Mouse (Mus musculus) forebrain, embryonic 11.5 days (tissue): ENCODE measurements around the gene Astn2. TPM values are rescaled to one million over a fixed set of nuclear protein-coding genes. Genes with fewer than 3 reads are reported as not detected.

Source experiments
- ATAC-seq: fragments of 200-750 bp; cut with Nextera tagmentation; replicated peaks from 2 replicates; pipeline ENCODE4 v1.8.0; 2017; ENCODE audit warnings: moderate TSS enrichment; ENCODE audit not compliant: low FRiP score
- DNase-seq: peaks from one replicate; pipeline ENCODE4 v3.0.0-alpha.2; 2017; ENCODE audit warnings: low spot score
- H3K27ac ChIP-seq: fragments of 300-500 bp; sonication (generic); 2 replicates; pipeline ENCODE4 v1.5.1; 2014; ENCODE audit warnings: low read depth, low read length
- H3K27me3 ChIP-seq: fragments of 300-500 bp; sonication (generic); 2 replicates; pipeline ENCODE4 v1.6.1; 2014; ENCODE audit warnings: mild to moderate bottlenecking, low read length, mixed read lengths; ENCODE audit not compliant: control insufficient read depth, insufficient read depth
- H3K36me3 ChIP-seq: fragments of 300-500 bp; sonication (generic); 2 replicates; pipeline ENCODE4 v1.6.1; 2014; ENCODE audit warnings: mild to moderate bottlenecking, low read length, moderate library complexity, mixed read lengths; ENCODE audit not compliant: control insufficient read depth, insufficient read depth
- H3K4me1 ChIP-seq: fragments of 300-500 bp; sonication (generic); replicated peaks from 2 replicates; pipeline ENCODE4 v1.6.1; 2014; ENCODE audit warnings: low read length, mixed read lengths; ENCODE audit not compliant: control insufficient read depth, insufficient read depth
- H3K4me2 ChIP-seq: fragments of 300-500 bp; sonication (generic); 2 replicates; pipeline ENCODE4 v1.6.1; 2014; ENCODE audit warnings: low read depth, mild to moderate bottlenecking, low read length, moderate library complexity, mixed read lengths; ENCODE audit not compliant: severe bottlenecking
- H3K4me3 ChIP-seq: fragments of 300-500 bp; sonication (generic); 2 replicates; pipeline ENCODE4 v1.5.1; 2014; ENCODE audit warnings: low read depth, low read length
- H3K9ac ChIP-seq: fragments of 300-500 bp; sonication (generic); 2 replicates; pipeline ENCODE4 v1.6.1; 2014; ENCODE audit warnings: low read length
- H3K9me3 ChIP-seq: fragments of 300-500 bp; sonication (generic); 2 replicates; pipeline ENCODE4 v1.6.1; 2016; ENCODE audit warnings: low read length, mixed read lengths; ENCODE audit not compliant: control insufficient read depth
- WGBS: fragments of 180-500 bp; shearing (Covaris S2); extraction: QIAGEN DNeasy Blood & Tissue Kit; methylation state at CpG from one replicate; pipeline ENCODE4 v1.1.7; 2014; 5-methylcytosine and 5-hydroxymethylcytosine counted together
- polyA plus RNA-seq: library from polyadenylated mRNA; unstranded; fragments of >200 nt; fragmentation: Nextera tagmentation; extraction: Ambion mirVana; gene quantifications from 2 replicates; pipeline ENCODE4 v1.2.1, GENCODE M21; 2014

Gene Astn2
- polyA plus RNA-seq, 1 experiment from 2014 or later, result 0.94 TPM

DNA sequence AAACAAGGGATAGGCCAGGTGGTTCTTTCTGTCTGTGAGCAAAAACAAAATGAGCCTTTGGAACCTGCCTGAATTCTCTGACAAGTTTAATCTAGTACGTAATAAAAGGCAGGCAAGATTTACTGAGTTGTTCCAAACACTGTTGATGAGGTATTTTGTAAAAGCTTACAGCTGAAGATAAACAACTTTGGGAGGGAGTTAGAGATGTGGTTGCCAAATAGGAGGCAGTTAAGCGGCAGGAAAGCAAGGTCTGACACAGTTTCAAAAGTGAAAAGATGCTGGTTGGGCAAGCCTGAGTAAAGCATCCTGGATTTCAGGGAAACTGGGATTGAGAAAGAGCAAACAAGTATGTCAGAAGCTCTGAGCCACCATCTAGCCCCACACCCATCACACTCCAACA lies 59.8 kb downstream of the Astn2 start:
- ATAC-seq (no peak), DNase-seq (no peak)
- Histone ChIP-seq H3K4me2 (no peak overlapping the region), H3K9me3 (no peaks in the 10 kb centered on the region), H3K4me3 (no peak overlapping the region), H3K27ac (no peak overlapping the region), H3K36me3 (no peaks in the 10 kb centered on the region), H3K9ac (no peak overlapping the region), H3K4me1 (no peaks in the 10 kb centered on the region), H3K27me3 (no peaks in the 10 kb centered on the region)
- 84% methylated on average over 2 of the region's 2 CpGs for WGBS

DNA sequence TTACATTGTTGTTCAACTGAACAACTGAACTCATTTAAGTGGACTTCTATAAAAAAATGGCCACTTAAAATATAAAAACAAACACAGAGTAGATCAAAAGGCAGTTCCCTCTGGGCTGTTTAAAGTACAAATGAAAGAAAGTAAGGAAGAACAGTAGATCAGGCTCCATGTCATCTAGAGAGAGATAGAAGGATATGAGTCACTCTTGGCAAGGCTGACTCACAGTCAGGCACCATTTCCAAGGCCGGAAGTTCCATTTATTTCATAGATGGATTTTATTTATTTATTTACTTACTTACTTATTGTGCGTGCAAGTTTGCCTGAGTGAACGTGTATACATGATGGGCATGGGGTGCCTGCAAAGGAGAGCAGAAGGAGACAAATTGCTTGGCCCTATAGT lies 67.0 kb downstream of the Astn2 start:
- WGBS, result 82% methylated on average over 3 of the region's 3 CpGs
- H3K4me3 ChIP-seq, result no peak overlapping the region
- no peak overlapping the region for H3K9ac ChIP-seq
- no peaks in the 10 kb centered on the region for H3K4me1 ChIP-seq
- H3K27ac ChIP-seq, result no peak overlapping the region
- ATAC-seq (no peak), DNase-seq (no peak)
- H3K9me3 ChIP-seq, result no peaks in the 10 kb centered on the region
- no peaks in the 10 kb centered on the region for H3K36me3 ChIP-seq
- H3K4me2 ChIP-seq, result no peak overlapping the region
- no peaks in the 10 kb centered on the region for H3K27me3 ChIP-seq

DNA sequence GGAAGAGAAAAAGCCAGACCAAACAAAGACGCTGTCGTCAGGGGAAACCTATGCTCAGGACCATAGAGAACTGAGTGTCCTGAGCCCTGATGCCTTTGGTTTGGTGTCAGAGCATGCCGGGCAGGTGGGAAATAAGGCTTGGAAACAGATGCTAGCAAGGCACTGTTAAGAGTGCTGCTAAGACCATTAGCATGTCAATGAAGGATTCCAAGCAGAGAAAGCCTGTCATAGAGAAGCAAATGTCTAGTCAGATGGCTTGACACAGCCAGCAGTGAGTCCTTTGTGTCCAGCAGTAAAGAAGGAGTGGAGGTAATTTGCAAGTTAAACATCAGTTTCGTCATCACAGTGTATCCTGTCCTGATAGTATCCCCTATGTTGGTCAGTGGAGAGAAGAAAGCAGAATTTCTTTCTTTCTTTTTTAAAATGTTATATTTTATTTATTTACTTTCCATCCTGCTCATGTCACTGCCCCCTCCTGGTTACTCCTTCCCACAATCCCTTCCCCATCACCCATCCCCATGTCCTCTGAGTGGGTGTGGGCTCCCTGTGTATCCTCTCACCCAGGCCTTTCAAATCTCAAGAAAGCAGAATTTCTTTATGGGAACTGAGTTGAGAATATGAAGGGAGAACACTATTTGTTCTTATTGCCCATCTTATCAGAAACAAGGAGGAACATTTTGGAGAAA lies 73.7 kb downstream of the Astn2 start:
- no peak overlapping the region for H3K4me3 ChIP-seq
- no peak overlapping the region for H3K4me2 ChIP-seq
- no peak overlapping the region for H3K9ac ChIP-seq
- H3K27me3 ChIP-seq, result no peaks in the 10 kb centered on the region
- WGBS, result 5% methylated on average over 4 of the region's 4 CpGs
- H3K27ac ChIP-seq, result no peak overlapping the region
- no peaks in the 10 kb centered on the region for H3K9me3 ChIP-seq
- no peaks in the 10 kb centered on the region for H3K36me3 ChIP-seq
- ATAC-seq (peak; percentile 85), DNase-seq (no peak)
- no peaks in the 10 kb centered on the region for H3K4me1 ChIP-seq

DNA sequence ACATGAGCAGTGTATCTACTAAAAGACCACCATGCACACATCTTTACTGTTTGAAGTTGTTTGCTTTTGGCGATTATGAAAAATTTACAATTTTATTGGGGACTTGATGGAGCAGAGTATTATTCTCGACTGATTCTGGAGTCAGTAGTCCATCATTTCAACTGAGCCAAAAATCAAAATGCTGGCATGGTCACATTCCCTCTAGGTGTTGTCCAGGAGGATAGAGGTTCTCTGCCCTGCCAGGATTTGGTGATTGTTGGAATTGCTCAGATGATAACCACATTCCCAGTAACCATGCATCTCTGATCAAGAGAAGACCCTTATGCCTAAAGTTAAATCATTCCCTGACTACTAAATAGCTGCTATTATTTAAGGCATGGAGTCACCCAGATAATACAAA lies 83.4 kb downstream of the Astn2 start:
- DNase-seq (no peak), ATAC-seq (no peak)
- H3K4me3 ChIP-seq, result no peak overlapping the region
- WGBS, result 90% methylated on average over 2 of the region's 2 CpGs
- no peak overlapping the region for H3K9ac ChIP-seq
- peaks cover 2% of the 10 kb centered on the region; the same call in 1 of the 2 replicates for H3K27me3 ChIP-seq
- no peaks in the 10 kb centered on the region for H3K9me3 ChIP-seq
- H3K4me2 ChIP-seq, result no peak overlapping the region
- H3K27ac ChIP-seq, result no peak overlapping the region
- H3K4me1 ChIP-seq, result no peaks in the 10 kb centered on the region
- H3K36me3 ChIP-seq, result no peaks in the 10 kb centered on the region

DNA sequence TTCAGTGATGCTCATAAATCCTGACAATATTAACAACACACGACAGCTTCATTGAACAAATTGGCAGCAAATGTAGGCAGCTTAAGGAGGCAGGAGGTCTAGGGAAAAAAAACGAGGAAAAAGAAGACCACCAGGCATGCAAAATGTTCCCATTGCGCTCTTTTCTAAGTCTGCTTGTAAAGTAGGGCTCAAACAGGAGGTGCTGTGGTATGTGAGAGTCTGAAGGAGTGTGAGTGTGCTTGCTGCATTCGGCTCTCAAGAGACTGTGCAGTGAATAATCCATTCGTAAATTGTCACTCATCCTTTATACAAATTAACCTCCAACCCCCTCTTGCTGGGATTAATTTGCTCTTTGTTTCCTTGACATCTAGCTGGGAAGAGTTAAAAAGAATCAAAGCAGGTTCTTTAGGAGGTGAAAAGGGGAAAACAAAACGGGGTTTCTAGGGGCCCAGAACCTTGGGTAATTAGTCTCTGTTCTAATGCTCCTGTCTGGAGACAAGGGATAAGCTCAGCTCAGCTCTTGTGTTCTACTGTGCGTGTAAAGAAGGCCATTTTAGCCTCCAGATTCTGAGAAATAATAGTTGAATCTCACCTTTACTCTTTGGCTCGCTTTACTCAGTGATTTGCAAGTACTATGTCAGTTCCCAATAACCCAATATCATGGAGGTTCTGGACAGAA lies 89.5 kb downstream of the Astn2 start:
- no peak for DNase-seq
- no peak overlapping the region for H3K27ac ChIP-seq

DNA sequence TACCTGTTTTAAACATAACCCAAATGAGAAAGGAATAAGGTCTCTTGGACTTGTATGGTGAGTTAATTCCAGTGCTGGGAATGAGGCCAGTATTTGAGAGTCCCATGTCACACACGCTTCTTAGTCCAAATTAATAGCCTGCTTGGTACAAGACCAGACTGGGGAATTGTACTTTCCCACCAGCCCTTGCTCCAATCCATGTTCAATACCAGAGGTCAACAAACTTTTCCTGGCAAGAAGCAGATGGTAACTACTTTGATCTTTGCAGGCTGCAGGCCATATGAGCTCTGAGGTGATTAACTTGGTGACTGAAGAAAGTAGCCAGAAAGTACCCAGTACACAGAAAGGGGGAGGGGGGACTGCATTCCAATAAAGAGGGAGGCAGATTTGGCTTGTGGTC lies 91.7 kb downstream of the Astn2 start:
- peaks cover 5% of the 10 kb centered on the region; the same call in 1 of the 2 replicates for H3K4me1 ChIP-seq
- H3K9me3 ChIP-seq, result no peaks in the 10 kb centered on the region
- H3K27me3 ChIP-seq, result no peaks in the 10 kb centered on the region

More for the DNA sequence above, 89.5 kb downstream of the Astn2 start:
- Histone ChIP-seq H3K27me3 (no peaks in the 10 kb centered on the region), H3K36me3 (no peaks in the 10 kb centered on the region), H3K9me3 (no peaks in the 10 kb centered on the region), H3K4me1 (peaks cover 5% of the 10 kb centered on the region; the same call in 1 of the 2 replicates), H3K9ac (no peak overlapping the region), H3K4me2 (no peak overlapping the region), H3K4me3 (no peak overlapping the region)
- WGBS, result 7% methylated on average over 8 of the region's 8 CpGs
- ATAC-seq, result peak; percentile 82

DNA sequence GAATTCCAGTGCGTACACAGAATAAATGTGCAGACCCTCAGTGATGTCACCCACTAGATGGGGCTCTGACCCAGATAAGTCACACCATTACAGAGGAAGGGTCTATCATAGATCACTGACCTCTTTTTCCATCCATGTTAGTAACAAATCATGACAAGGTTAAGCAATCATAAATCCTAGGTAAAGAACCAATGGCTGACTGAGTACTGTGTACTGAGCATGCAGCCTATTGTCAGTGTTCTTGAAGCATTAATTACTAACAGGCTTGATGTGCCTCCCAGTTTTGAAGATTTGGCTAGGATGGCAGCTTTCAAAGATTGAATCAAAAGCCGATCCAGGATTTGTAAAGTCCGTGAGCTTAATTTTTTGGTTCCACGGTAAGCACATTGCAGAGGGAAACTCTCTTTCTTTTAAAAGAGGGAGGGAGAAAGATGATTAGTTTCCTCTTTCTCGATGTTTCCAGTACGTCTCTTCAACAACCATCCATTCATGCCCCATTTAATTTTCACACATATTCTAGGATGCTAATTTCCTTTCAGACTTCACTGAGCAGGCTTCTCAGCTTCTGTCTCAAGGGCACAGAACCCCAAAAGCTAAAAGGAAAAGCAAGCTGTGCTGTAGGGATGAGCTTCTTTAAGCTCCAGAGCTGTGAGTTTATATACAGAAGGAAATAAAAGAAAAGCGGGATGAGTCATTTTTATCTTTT lies 93.9 kb downstream of the Astn2 start:
- H3K27me3 ChIP-seq, result no peaks in the 10 kb centered on the region
- DNase-seq (no peak), ATAC-seq (no peak)
- no peak overlapping the region for H3K4me3 ChIP-seq
- no peak overlapping the region for H3K9ac ChIP-seq
- peaks cover 5% of the 10 kb centered on the region; the same call in 1 of the 2 replicates for H3K4me1 ChIP-seq
- no peaks in the 10 kb centered on the region for H3K36me3 ChIP-seq
- H3K4me2 ChIP-seq, result no peak overlapping the region
- no peak overlapping the region for H3K27ac ChIP-seq
- WGBS, result 75% methylated on average over 7 of the region's 7 CpGs
- no peaks in the 10 kb centered on the region for H3K9me3 ChIP-seq

More for the DNA sequence above, 91.7 kb downstream of the Astn2 start:
- Histone ChIP-seq H3K36me3 (no peaks in the 10 kb centered on the region), H3K4me3 (no peak overlapping the region), H3K9ac (no peak overlapping the region), H3K27ac (no peak overlapping the region), H3K4me2 (no peak overlapping the region)
- ATAC-seq (no peak), DNase-seq (no peak)
- 95% methylated on average over 1 of the region's 1 CpGs for WGBS

DNA sequence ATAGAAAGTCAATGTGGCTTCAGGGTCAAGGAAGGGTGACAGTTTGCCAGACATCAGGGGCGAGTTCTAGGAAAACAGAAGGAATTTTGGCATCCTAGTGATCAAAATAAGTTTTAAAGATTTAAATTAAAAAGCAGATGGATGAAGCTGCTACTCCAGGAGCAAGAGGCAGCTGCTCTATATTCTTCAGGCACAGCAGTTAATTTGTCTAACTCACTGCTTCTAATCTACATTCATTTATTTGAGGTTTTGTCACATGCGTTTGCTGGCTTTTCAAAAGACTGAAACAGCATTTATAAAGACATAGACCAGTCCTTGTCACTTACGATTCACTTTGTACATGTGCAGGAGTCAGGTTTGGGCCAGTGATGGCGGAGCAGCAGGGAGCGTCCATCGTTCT lies 98.0 kb downstream of the Astn2 start:
- Histone ChIP-seq H3K4me1 (no peaks in the 10 kb centered on the region; the same call in 1 of the 2 replicates), H3K36me3 (no peaks in the 10 kb centered on the region), H3K4me3 (no peak overlapping the region), H3K9me3 (no peaks in the 10 kb centered on the region), H3K4me2 (no peak overlapping the region), H3K27ac (no peak overlapping the region), H3K9ac (no peak overlapping the region), H3K27me3 (no peaks in the 10 kb centered on the region)
- no peak for DNase-seq
- ATAC-seq, result no peak
- 84% methylated on average over 6 of the region's 6 CpGs for WGBS
